Comparison of ENCODE assay signal across 22 mouse cellular contexts in the genomic region with DNA sequence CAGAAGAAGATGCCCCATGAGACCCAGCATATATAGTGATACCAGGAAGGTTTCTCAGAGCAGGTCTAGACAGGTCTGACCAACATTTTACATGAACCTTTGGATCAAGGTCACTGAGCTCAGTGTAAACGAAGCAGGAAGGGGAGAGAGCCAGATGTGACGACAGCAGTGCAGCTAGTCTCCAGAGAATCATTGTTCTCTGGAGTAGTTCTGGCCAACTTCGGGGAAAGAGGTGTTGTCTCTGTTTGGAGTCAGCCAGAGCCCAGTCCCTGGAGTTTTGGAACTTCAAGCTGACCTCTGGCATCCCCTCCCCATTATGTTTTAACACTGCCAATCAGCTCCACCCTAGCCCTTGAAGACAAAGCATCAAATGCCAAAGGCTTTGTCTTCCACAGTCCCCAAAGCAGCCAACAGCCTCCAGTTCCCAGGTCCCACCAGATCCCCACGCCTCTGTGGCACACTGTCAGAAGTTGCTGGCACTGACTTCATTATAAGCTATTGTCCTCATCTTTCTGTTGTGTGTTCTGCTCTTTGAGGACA.
DNase-seq lines count a peak whose midpoint lies in the region; ATAC-seq and TF ChIP-seq lines count a peak whose summit lies in the region.
"Had no signal": no experiment of that assay in that cellular context is flagged by ENCODE, and none has a peak within 500 bp of the region (broad histone marks: within the 10 kb centered on the region; RNA-seq: fewer than 3 reads in every experiment).

No protein-coding gene starts in this region.

- no peak overlapping the region for H3K4me2 ChIP-seq in forebrain, embryonic 12.5 days
- H3K4me2 ChIP-seq: embryonic facial prominence, embryonic 12.5 days; heart, embryonic 15.5 days; limb, embryonic 13.5 days; liver, embryonic 13.5 days; lung, embryonic 14.5 days; midbrain, embryonic 15.5 days; neural tube, embryonic 12.5 days had no signal

- H3K9me3 ChIP-seq in forebrain, embryonic 12.5 days, result no peaks in the 10 kb centered on the region
- H3K9me3 ChIP-seq: embryonic facial prominence, embryonic 12.5 days; heart, embryonic 15.5 days; limb, embryonic 13.5 days; liver, embryonic 13.5 days; midbrain, embryonic 15.5 days; neural tube, embryonic 12.5 days had no signal

- no peak for TF ChIP-seq CTCF in gastrocnemius, adult 2 months (IDR thresholded peaks at IDR 0.05)

- H3K36me3 ChIP-seq in forebrain, embryonic 12.5 days (replicated peaks), result no peaks in the 10 kb centered on the region
- H3K36me3 ChIP-seq: embryonic facial prominence, embryonic 12.5 days; heart, embryonic 15.5 days; limb, embryonic 13.5 days; liver, embryonic 13.5 days; midbrain, embryonic 15.5 days; neural tube, embryonic 12.5 days had no signal

- intact Hi-C loops in gastrocnemius, adult 2 months (cut with DNase I), result no loop called here

- DNase-seq in gastrocnemius, adult 2 months, result peak; percentile 54
- DNase-seq in gastrocnemius, postnatal 10 days, result no peak
- DNase-seq in testis, postnatal 14 days (ENCODE audit: low spot score), result peak; percentile 17
- no peak for DNase-seq in testis, postnatal 10 days (ENCODE audit: low spot score)
- peak; percentile 12 to 39 for DNase-seq in gastrocnemius, adult 8-10 months (ENCODE audit: low spot score in 2 of 2)
- no peak for DNase-seq in cerebellum, adult 11 months
- DNase-seq: cerebellum, postnatal 10 days; kidney, postnatal 25 days; layer of hippocampus, postnatal 36 days; liver, embryonic 13.5 days; lung, embryonic 14.5 days; right cerebral cortex, postnatal 14 days; spleen, adult 18-20 months; thymus, postnatal 14 days had no signal

- peak overlapping the region; percentile 5; the same call in 1 of the 2 replicates for H3K27ac ChIP-seq in gastrocnemius, adult 2 months
- H3K27ac ChIP-seq in forebrain, embryonic 12.5 days, result no peak overlapping the region
- H3K27ac ChIP-seq: embryonic facial prominence, embryonic 12.5 days; heart, embryonic 15.5 days; hindbrain, postnatal 0 days; limb, embryonic 13.5 days; liver, embryonic 13.5 days; midbrain, embryonic 15.5 days; neural tube, embryonic 12.5 days had no signal

- no peaks in the 10 kb centered on the region for H3K27me3 ChIP-seq in forebrain, embryonic 12.5 days
- H3K27me3 ChIP-seq: embryonic facial prominence, embryonic 12.5 days; heart, embryonic 15.5 days; limb, embryonic 13.5 days; liver, embryonic 13.5 days; midbrain, embryonic 15.5 days; neural tube, embryonic 12.5 days had no signal

- WGBS in forebrain, embryonic 12.5 days, result 61% methylated on average over 4 of the region's 4 CpGs

- H3K9ac ChIP-seq in forebrain, embryonic 12.5 days, result no peak overlapping the region
- H3K9ac ChIP-seq: embryonic facial prominence, embryonic 12.5 days; heart, embryonic 15.5 days; limb, embryonic 13.5 days; liver, embryonic 13.5 days; lung, embryonic 14.5 days; midbrain, embryonic 15.5 days; neural tube, embryonic 12.5 days had no signal

- no peak overlapping the region for H3K4me3 ChIP-seq in gastrocnemius, adult 2 months
- H3K4me3 ChIP-seq in forebrain, embryonic 12.5 days (replicated peaks), result no peak overlapping the region
- H3K4me3 ChIP-seq: embryonic facial prominence, embryonic 12.5 days; heart, embryonic 15.5 days; limb, embryonic 13.5 days; liver, embryonic 13.5 days; midbrain, embryonic 15.5 days; neural tube, embryonic 12.5 days had no signal

- no peaks in the 10 kb centered on the region for H3K4me1 ChIP-seq in forebrain, embryonic 12.5 days
- H3K4me1 ChIP-seq: embryonic facial prominence, embryonic 12.5 days; heart, embryonic 15.5 days; limb, embryonic 13.5 days; liver, embryonic 13.5 days; midbrain, embryonic 15.5 days; neural tube, embryonic 12.5 days had no signal

- no peak for ATAC-seq in forebrain, embryonic 12.5 days (ENCODE audit: low FRiP score)
- ATAC-seq: hindbrain, postnatal 0 days; intestine, postnatal 0 days; midbrain, embryonic 15.5 days had no signal

Comparison
In these comparisons a context has a peak if more than half of its experiments do, and no peak if none do; other contexts are left out.
1. DNase-seq: peak in gastrocnemius, adult 2 months (single experiment), testis, postnatal 14 days (single experiment) and gastrocnemius, adult 8-10 months (2 of 2); none in gastrocnemius, postnatal 10 days (single experiment), testis, postnatal 10 days (single experiment) and cerebellum, adult 11 months (single experiment).